Mouse (Mus musculus) midbrain, postnatal 0 days (tissue): Measurements from ENCODE around the gene Pdzk1. TPM values are rescaled to one million over a fixed set of nuclear protein-coding genes. Genes with fewer than 3 reads are reported as not detected.

ENCODE experiments used
- ATAC-seq: fragments of 200-750 bp; cut with Nextera tagmentation; 2 replicates; pipeline ENCODE4 v1.8.0; 2017; ENCODE audit warnings: moderate number of reproducible peaks, mild to moderate bottlenecking, moderate TSS enrichment, moderate library complexity; ENCODE audit not compliant: low FRiP score
- DNase-seq: peaks from one replicate; pipeline ENCODE4 v3.0.0-alpha.2; 2015; ENCODE audit warnings: low spot score
- H3K27ac ChIP-seq: fragments of 300-500 bp; sonication (generic); 2 replicates; pipeline ENCODE4 v1.5.1; 2014; ENCODE audit warnings: low read depth, mild to moderate bottlenecking, low read length, mixed read lengths
- H3K27me3 ChIP-seq: fragments of 300-500 bp; sonication (generic); 2 replicates; pipeline ENCODE4 v1.6.1; 2014; ENCODE audit warnings: low read length, control low read depth, mixed read lengths; ENCODE audit not compliant: insufficient read depth
- H3K36me3 ChIP-seq: fragments of 300-500 bp; sonication (generic); 2 replicates; pipeline ENCODE4 v1.6.1; 2014; ENCODE audit warnings: low read length, control low read depth, mixed read lengths; ENCODE audit not compliant: insufficient read depth
- H3K4me1 ChIP-seq: fragments of 300-500 bp; sonication (generic); 2 replicates; pipeline ENCODE4 v1.6.1; 2014; ENCODE audit warnings: mild to moderate bottlenecking, control low read depth, antibody characterized with exemption, low read length, mixed read lengths; ENCODE audit not compliant: insufficient read depth
- H3K4me2 ChIP-seq: fragments of 300-500 bp; sonication (generic); 2 replicates; pipeline ENCODE4 v1.6.1; 2014; ENCODE audit warnings: low read depth, mild to moderate bottlenecking, low read length, mixed read lengths; ENCODE audit not compliant: poor library complexity, severe bottlenecking
- H3K4me3 ChIP-seq: fragments of 300-500 bp; sonication (generic); 2 replicates; pipeline ENCODE4 v1.5.1; 2014; ENCODE audit warnings: low read depth, mild to moderate bottlenecking, low read length, moderate library complexity
- H3K9ac ChIP-seq: fragments of 300-500 bp; sonication (generic); replicated peaks from 2 replicates; pipeline ENCODE4 v1.6.1; 2014; ENCODE audit warnings: mild to moderate bottlenecking, low read length, moderate library complexity, mixed read lengths; ENCODE audit not compliant: poor library complexity, severe bottlenecking
- H3K9me3 ChIP-seq: fragments of 300-500 bp; sonication (generic); 2 replicates; pipeline ENCODE4 v1.6.1; 2016; ENCODE audit warnings: low read length, control low read depth
- CTCF ChIP-seq: IDR thresholded peaks from 2 replicates; pipeline ENCODE4 v1.5.1; 2016; ENCODE audit warnings: antibody characterized with exemption, mild to moderate bottlenecking
- WGBS: fragments of 180-500 bp; shearing (Covaris S2); extraction: QIAGEN DNeasy Blood & Tissue Kit; methylation state at CpG from one replicate; pipeline ENCODE4 v1.1.7; 2014; 5-methylcytosine and 5-hydroxymethylcytosine counted together
- polyA plus RNA-seq: library from polyadenylated mRNA; unstranded; fragments of >200 nt; fragmentation: Nextera tagmentation; extraction: Ambion mirVana; gene quantifications from 2 replicates; pipeline ENCODE4 v1.2.1, GENCODE M21; 2015
- total RNA-seq: library from RNA; depleted of rRNA; stranded (reverse); fragments of >200 nt; gene quantifications from 2 replicates; pipeline ENCODE4 v1.2.3, GENCODE M21; 2014

The Pdzk1 gene
- total and polyA plus RNA-seq, 2 experiments from 2014 or later = 0.14 to 0.27 TPM

GRCm38 (mm10) chr3:96814342-96814741 lies 14.7 kb upstream of the Pdzk1 start:
- Histone ChIP-seq H3K9me3 (no peaks in the 10 kb centered on the region), H3K27ac (no peak overlapping the region), H3K4me3 (no peak overlapping the region), H3K4me2 (no peak overlapping the region), H3K9ac (no peak overlapping the region), H3K4me1 (no peaks in the 10 kb centered on the region), H3K27me3 (no peaks in the 10 kb centered on the region; the same call in 1 of the 2 replicates), H3K36me3 (no peaks in the 10 kb centered on the region)
- TF ChIP-seq CTCF = no peak
- no peak for DNase-seq
- WGBS = 57% methylated on average over 6 of the region's 6 CpGs
- ATAC-seq = no peak

- Histone ChIP-seq H3K9me3 (no peaks in the 10 kb centered on the region), H3K9ac (no peak overlapping the region), H3K4me3 (no peak overlapping the region), H3K4me2 (no peak overlapping the region), H3K36me3 (no peaks in the 10 kb centered on the region), H3K27ac (no peak overlapping the region), H3K27me3 (no peaks in the 10 kb centered on the region), H3K4me1 (no peaks in the 10 kb centered on the region)
- no peak for TF ChIP-seq CTCF
- ATAC-seq (no peak), DNase-seq (no peak)
- WGBS = 71% methylated on average over 6 of the region's 6 CpGs
Observed at GRCm38 (mm10) chr3:96820116-96820915, 8.8 kb upstream of the Pdzk1 start.

GRCm38 (mm10) chr3:96821581-96821980 lies 7.5 kb upstream of the Pdzk1 start:
- Histone ChIP-seq H3K9ac (no peak overlapping the region), H3K4me3 (no peak overlapping the region), H3K27me3 (no peaks in the 10 kb centered on the region), H3K9me3 (no peaks in the 10 kb centered on the region), H3K27ac (no peak overlapping the region), H3K4me1 (no peaks in the 10 kb centered on the region), H3K4me2 (no peak overlapping the region), H3K36me3 (no peaks in the 10 kb centered on the region)
- WGBS = 81% methylated on average over 4 of the region's 4 CpGs
- no peak for ATAC-seq
- no peak for TF ChIP-seq CTCF
- no peak for DNase-seq

GRCm38 (mm10) chr3:96823701-96824100 lies 5.4 kb upstream of the Pdzk1 start:
- no peak overlapping the region for H3K27ac ChIP-seq
- no peak for TF ChIP-seq CTCF
- no peaks in the 10 kb centered on the region for H3K9me3 ChIP-seq
- H3K4me1 ChIP-seq = no peaks in the 10 kb centered on the region
- no peak for ATAC-seq
- 70% methylated on average over 3 of the region's 3 CpGs for WGBS
- no peak for DNase-seq
- H3K36me3 ChIP-seq = no peaks in the 10 kb centered on the region
- H3K4me3 ChIP-seq = no peak overlapping the region
- H3K4me2 ChIP-seq = no peak overlapping the region
- H3K9ac ChIP-seq = no peak overlapping the region
- H3K27me3 ChIP-seq = no peaks in the 10 kb centered on the region

GRCm38 (mm10) chr3:96824614-96825013 lies 4.5 kb upstream of the Pdzk1 start:
- H3K4me3 ChIP-seq = no peak overlapping the region
- H3K36me3 ChIP-seq = no peaks in the 10 kb centered on the region
- H3K27ac ChIP-seq = no peak overlapping the region
- no peaks in the 10 kb centered on the region for H3K27me3 ChIP-seq
- no peak overlapping the region for H3K4me2 ChIP-seq
- TF ChIP-seq CTCF = no peak
- ATAC-seq = no peak
- H3K9me3 ChIP-seq = no peaks in the 10 kb centered on the region
- no peak for DNase-seq
- H3K4me1 ChIP-seq = no peaks in the 10 kb centered on the region
- WGBS = 82% methylated on average over 12 of the region's 12 CpGs
- H3K9ac ChIP-seq = no peak overlapping the region

GRCm38 (mm10) chr3:96825261-96825660 lies 3.8 kb upstream of the Pdzk1 start:
- H3K27ac ChIP-seq = no peak overlapping the region
- no peaks in the 10 kb centered on the region for H3K9me3 ChIP-seq
- ATAC-seq = no peak
- no peak overlapping the region for H3K9ac ChIP-seq
- no peak overlapping the region for H3K4me3 ChIP-seq
- no peaks in the 10 kb centered on the region for H3K4me1 ChIP-seq
- no peaks in the 10 kb centered on the region for H3K36me3 ChIP-seq
- TF ChIP-seq CTCF = no peak
- WGBS = 35% methylated on average over 11 of the region's 11 CpGs
- DNase-seq = no peak
- H3K4me2 ChIP-seq = no peak overlapping the region
- H3K27me3 ChIP-seq = no peaks in the 10 kb centered on the region
